Mouse (Mus musculus) embryonic stem cell, embryonic (primary cell): ENCODE measurements around the gene Kdm4c.
"Not testable (repeated sequence)": the region's sequence is repeated elsewhere in the genome, so short reads cannot be mapped to it uniquely, and the experiment has no call there.

Source experiments
- CTCF ChIA-PET, 4 experiments: fragments of 300-600 bp in 2 of 4; fragments of 350-600 bp in 2 of 4; sonication (Branson Sonifier 250); formaldehyde crosslinking; loops; one replicate each; lab custom pipeline; 2022; ENCODE audit warnings: inconsistent platforms in 2 of 4; lab: Charles Lee
- POLR2A ChIA-PET, 4 experiments: fragments of 300-600 bp in 2 of 4; fragments of 350-600 bp in 2 of 4; sonication (Branson Sonifier 250); formaldehyde crosslinking; loops; one replicate each; lab custom pipeline; 2022; ENCODE audit warnings: antibody characterized with exemption in 4 of 4, inconsistent platforms in 1 of 4; lab: Charles Lee

Gene Kdm4c

GRCm38 (mm10) chr4:74280170-74280569, 37.9 kb downstream of the Kdm4c start:
- CTCF ChIA-PET: no interaction called here
- POLR2A ChIA-PET: interaction anchor here in 3 of 4 experiments (0.7 to 1.8 kb wide), 6 partner anchors 17 to 29 kb away, joined by 3 to 7 read pairs (median 3); no protein-coding TSS in a partner anchor

GRCm38 (mm10) chr4:74287851-74288250, 45.6 kb downstream of the Kdm4c start:
- CTCF ChIA-PET: interaction anchor here in 1 of 4 experiments (0.6 kb wide), 1 partner anchor 66 kb away, joined by 3 read pairs; no protein-coding TSS in a partner anchor
- POLR2A ChIA-PET: interaction anchor here in 1 of 4 experiments (1.4 kb wide), 1 partner anchor 29 kb away, joined by 4 read pairs; no protein-coding TSS in a partner anchor

GRCm38 (mm10) chr4:74294726-74295125, 52.4 kb downstream of the Kdm4c start:
- POLR2A ChIA-PET: interaction anchor here in 1 of 4 experiments (1.3 to 2.0 kb wide), 2 partner anchors 11 to 36 kb away, joined by 3 to 8 read pairs; no protein-coding TSS in a partner anchor
- CTCF ChIA-PET: no interaction called here

- CTCF ChIA-PET: no interaction called here
- POLR2A ChIA-PET: interaction anchor here in 2 of 4 experiments (0.7 to 2.0 kb wide), 7 partner anchors 11 to 53 kb away, joined by 3 to 4 read pairs (median 3); no protein-coding TSS in a partner anchor
Measured at GRCm38 (mm10) chr4:74305315-74306105, 63.2 kb downstream of the Kdm4c start.

GRCm38 (mm10) chr4:74311135-74311534, 68.8 kb downstream of the Kdm4c start:
- CTCF ChIA-PET: no interaction called here
- POLR2A ChIA-PET: interaction anchor here in 1 of 4 experiments (1.0 kb wide), 1 partner anchor 48 kb away, joined by 4 read pairs; no protein-coding TSS in a partner anchor

- CTCF ChIA-PET: no interaction called here
- POLR2A ChIA-PET: interaction anchor here in 1 of 4 experiments (1.5 kb wide), 1 partner anchor 60 kb away, joined by 6 read pairs; no protein-coding TSS in a partner anchor
Measured at GRCm38 (mm10) chr4:74312858-74313257, 70.6 kb downstream of the Kdm4c start.

- POLR2A ChIA-PET: no interaction called here
- CTCF ChIA-PET: interaction anchor here in 1 of 4 experiments (0.6 kb wide), 1 partner anchor 19 kb away, joined by 3 read pairs; no protein-coding TSS in a partner anchor
Measured at GRCm38 (mm10) chr4:74315388-74315787, 73.1 kb downstream of the Kdm4c start.

GRCm38 (mm10) chr4:74319313-74319712, 77.0 kb downstream of the Kdm4c start:
- CTCF ChIA-PET: no interaction called here
- POLR2A ChIA-PET: interaction anchor here in 2 of 4 experiments (0.6 to 2.8 kb wide), 5 partner anchors 17 to 51 kb away, joined by 3 to 8 read pairs (median 3); no protein-coding TSS in a partner anchor

- ChIA-PET CTCF (no interaction called here), POLR2A (interaction anchor here in 1 of 4 experiments (1.3 kb wide), 1 partner anchor 23 kb away, joined by 3 read pairs; no protein-coding TSS in a partner anchor)
Measured at GRCm38 (mm10) chr4:74357479-74357878, 115.2 kb downstream of the Kdm4c start.

- ChIA-PET CTCF (no interaction called here), POLR2A (no interaction called here)
Measured at GRCm38 (mm10) chr4:74360274-74360673, 118.0 kb downstream of the Kdm4c start.

- ChIA-PET CTCF (no interaction called here), POLR2A (no interaction called here)
Measured at GRCm38 (mm10) chr4:74386583-74386982, 144.3 kb downstream of the Kdm4c start.

- CTCF ChIA-PET: no interaction called here
Measured at GRCm38 (mm10) chr4:74393162-74393561, 150.9 kb downstream of the Kdm4c start.

GRCm38 (mm10) chr4:74396562-74396961, 154.3 kb downstream of the Kdm4c start:
- CTCF ChIA-PET: interaction anchor here in 2 of 4 experiments (0.6 to 1.3 kb wide), 7 partner anchors 14 to 927 kb away, joined by 3 to 6 read pairs (median 3); no protein-coding TSS in a partner anchor

More at GRCm38 (mm10) chr4:74393162-74393561, 150.9 kb downstream of the Kdm4c start:
- POLR2A ChIA-PET: interaction anchor here in 1 of 4 experiments (1.1 to 3.4 kb wide), 2 partner anchors 11 to 18 kb away, joined by 3 to 10 read pairs; no protein-coding TSS in a partner anchor

GRCm38 (mm10) chr4:74401617-74402313, 159.5 kb downstream of the Kdm4c start:
- POLR2A ChIA-PET: not testable (repeated sequence)

More at GRCm38 (mm10) chr4:74396562-74396961, 154.3 kb downstream of the Kdm4c start:
- POLR2A ChIA-PET: interaction anchor here in 2 of 4 experiments (0.5 to 1.6 kb wide), 7 partner anchors 8 to 145 kb away, joined by 3 to 6 read pairs (median 4); no protein-coding TSS in a partner anchor

GRCm38 (mm10) chr4:74408731-74409130, 166.4 kb downstream of the Kdm4c start:
- ChIA-PET POLR2A (interaction anchor here in 1 of 4 experiments (0.7 kb wide), 1 partner anchor 59 kb away, joined by 3 read pairs; no protein-coding TSS in a partner anchor), CTCF (no interaction called here)

More at GRCm38 (mm10) chr4:74401617-74402313, 159.5 kb downstream of the Kdm4c start:
- CTCF ChIA-PET: interaction anchor here in 1 of 4 experiments (0.6 kb wide), 1 partner anchor 14 kb away, joined by 3 read pairs; no protein-coding TSS in a partner anchor

GRCm38 (mm10) chr4:74419794-74420193, 177.5 kb downstream of the Kdm4c start:
- CTCF ChIA-PET: no interaction called here

More at GRCm38 (mm10) chr4:74419794-74420193, 177.5 kb downstream of the Kdm4c start:
- POLR2A ChIA-PET: no interaction called here
